Mouse (Mus musculus): ENCODE data around the gene Cradd.

The Cradd gene

DNA sequence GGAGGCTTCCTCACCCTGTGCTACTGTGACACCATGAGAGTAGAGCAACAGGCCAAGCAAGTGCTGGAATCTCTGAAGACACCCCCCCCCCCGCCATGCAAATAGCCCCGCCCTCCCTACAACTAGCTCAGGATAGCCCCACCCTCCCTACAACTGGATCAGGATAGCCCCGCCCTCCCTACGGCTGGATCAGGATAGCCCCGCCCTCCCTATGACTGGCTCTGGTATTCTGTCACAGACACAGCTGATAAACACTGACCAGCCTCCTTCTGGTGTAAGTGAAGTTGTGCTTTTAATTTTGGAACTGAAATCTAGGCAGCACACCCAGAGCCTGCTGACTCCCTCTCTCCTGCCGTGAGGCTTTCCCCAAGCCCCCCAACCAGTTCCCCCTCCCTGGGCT, 75.6 kb downstream of the Cradd start:
- no peak overlapping the region for H3K4me3 ChIP-seq (replicated peaks; ENCODE audit: low read length)
- H3K36me3 ChIP-seq (ENCODE audit: insufficient read depth, low read length), result peaks cover 2% of the 10 kb centered on the region; the same call in 1 of the 2 replicates
- H3K27me3 ChIP-seq (ENCODE audit: insufficient read depth, low read length), result no peaks in the 10 kb centered on the region
- H3K9me3 ChIP-seq (ENCODE audit: low read length), result no peaks in the 10 kb centered on the region
- peaks cover 70% of the 10 kb centered on the region for H3K4me1 ChIP-seq (replicated peaks; ENCODE audit: low read depth, low read length)
- TF ChIP-seq NANOG (IDR thresholded peaks at IDR 0.05; ENCODE audit: borderline replicate concordance, low read length), result no peak
- no peak for TF ChIP-seq POU5F1 (IDR thresholded peaks at IDR 0.05; ENCODE audit: borderline replicate concordance, low read length)
- no peak for TF ChIP-seq CTCF (conservative IDR thresholded peaks at IDR 0.05; ENCODE audit: low read length)

DNA sequence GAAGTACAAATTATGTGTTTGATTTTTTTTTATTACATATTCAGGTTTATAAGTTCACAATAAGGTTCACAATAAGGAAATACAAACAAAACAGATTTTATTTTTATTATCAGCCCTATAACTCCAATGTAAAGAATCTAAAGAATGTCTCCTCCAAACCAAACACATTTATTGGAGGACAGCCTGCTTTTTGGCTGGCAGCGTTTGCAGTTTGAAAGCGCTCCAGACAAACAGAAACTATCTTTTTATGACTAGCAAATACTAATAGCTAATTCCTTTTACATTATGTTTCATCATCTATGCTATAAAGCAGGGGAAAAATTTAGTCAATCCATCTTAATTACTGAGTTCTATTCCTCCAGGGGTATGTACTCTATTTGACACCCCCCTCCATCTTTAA, 77.2 kb downstream of the Cradd start:
- TF ChIP-seq CTCF (conservative IDR thresholded peaks at IDR 0.05; ENCODE audit: low read length), result no peak
- TF ChIP-seq POU5F1 (IDR thresholded peaks at IDR 0.05; ENCODE audit: borderline replicate concordance, low read length), result no peak
- no peak for TF ChIP-seq NANOG (IDR thresholded peaks at IDR 0.05; ENCODE audit: borderline replicate concordance, low read length)

DNA sequence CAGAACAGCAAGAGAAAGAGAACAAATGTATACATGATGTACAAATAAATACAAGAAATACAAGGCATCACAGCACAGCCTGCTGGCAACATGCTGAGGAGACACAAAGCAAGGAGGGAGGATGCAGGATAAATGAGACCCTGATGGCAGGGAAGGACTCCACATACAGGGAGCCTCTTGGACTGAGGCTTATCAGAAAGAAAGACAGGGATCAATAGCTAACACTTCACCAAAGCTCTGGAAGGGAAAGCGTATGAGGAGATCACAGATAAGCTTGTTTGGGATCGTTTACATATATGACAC, 78.3 kb downstream of the Cradd start:
- TF ChIP-seq CTCF (conservative IDR thresholded peaks at IDR 0.05; ENCODE audit: low read length) (no peak), POU5F1 (IDR thresholded peaks at IDR 0.05; ENCODE audit: borderline replicate concordance, low read length) (no peak), NANOG (IDR thresholded peaks at IDR 0.05; ENCODE audit: borderline replicate concordance, low read length) (no peak)
- Histone ChIP-seq H3K4me3 (replicated peaks; ENCODE audit: low read length) (no peak overlapping the region), H3K9me3 (ENCODE audit: low read length) (no peaks in the 10 kb centered on the region), H3K4me1 (replicated peaks; ENCODE audit: low read depth, low read length) (peaks cover 58% of the 10 kb centered on the region), H3K36me3 (ENCODE audit: insufficient read depth, low read length) (no peaks in the 10 kb centered on the region), H3K27me3 (ENCODE audit: insufficient read depth, low read length) (no peaks in the 10 kb centered on the region)

More for the DNA sequence above, 77.2 kb downstream of the Cradd start:
- Histone ChIP-seq H3K4me1 (replicated peaks; ENCODE audit: low read depth, low read length) (peaks cover 63% of the 10 kb centered on the region), H3K4me3 (replicated peaks; ENCODE audit: low read length) (no peak overlapping the region), H3K27me3 (ENCODE audit: insufficient read depth, low read length) (no peaks in the 10 kb centered on the region), H3K9me3 (ENCODE audit: low read length) (no peaks in the 10 kb centered on the region), H3K36me3 (ENCODE audit: insufficient read depth, low read length) (no peaks in the 10 kb centered on the region)

DNA sequence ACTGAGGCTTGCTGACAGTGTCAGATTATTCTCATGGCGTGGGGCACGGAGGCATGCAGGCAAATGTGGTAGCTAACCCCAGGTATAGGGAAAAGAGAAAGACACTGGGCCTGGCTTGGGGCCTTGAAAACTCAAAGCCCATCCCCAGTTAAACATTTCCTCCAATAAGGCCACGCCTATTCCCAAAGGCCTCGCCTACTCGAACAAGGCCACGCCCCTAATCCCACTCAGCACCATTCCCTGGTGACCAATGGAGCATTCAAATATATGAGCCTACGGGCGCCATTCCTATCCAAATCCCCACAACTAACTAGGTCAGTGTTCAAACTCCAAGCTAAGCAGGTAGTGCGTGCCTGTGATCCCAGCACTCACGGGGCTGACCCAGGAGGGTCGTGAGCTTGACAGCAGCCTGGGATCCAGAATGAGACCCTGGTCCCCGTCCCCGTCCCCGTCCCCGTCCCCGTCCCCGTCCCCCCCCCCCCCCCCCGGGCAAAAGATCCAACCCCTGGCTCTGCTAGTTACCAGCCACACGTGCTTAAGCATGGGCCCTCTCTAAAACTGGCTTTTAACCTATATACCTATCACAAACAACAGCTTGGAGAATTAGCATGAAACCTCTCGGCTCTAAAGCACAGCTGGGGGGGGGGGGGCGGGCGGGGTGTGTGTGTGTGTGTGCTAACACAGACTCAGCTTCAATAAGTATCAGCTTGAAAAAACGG, 78.8 kb downstream of the Cradd start:
- Histone ChIP-seq H3K36me3 (ENCODE audit: insufficient read depth, low read length) (no peaks in the 10 kb centered on the region), H3K4me1 (replicated peaks; ENCODE audit: low read depth, low read length) (peaks cover 53% of the 10 kb centered on the region), H3K4me3 (replicated peaks; ENCODE audit: low read length) (peak overlapping the region; percentile 71), H3K27me3 (ENCODE audit: insufficient read depth, low read length) (no peaks in the 10 kb centered on the region), H3K9me3 (ENCODE audit: low read length) (no peaks in the 10 kb centered on the region)
- TF ChIP-seq NANOG (IDR thresholded peaks at IDR 0.05; ENCODE audit: borderline replicate concordance, low read length) (no peak), CTCF (conservative IDR thresholded peaks at IDR 0.05; ENCODE audit: low read length) (no peak), POU5F1 (IDR thresholded peaks at IDR 0.05; ENCODE audit: borderline replicate concordance, low read length) (no peak)

DNA sequence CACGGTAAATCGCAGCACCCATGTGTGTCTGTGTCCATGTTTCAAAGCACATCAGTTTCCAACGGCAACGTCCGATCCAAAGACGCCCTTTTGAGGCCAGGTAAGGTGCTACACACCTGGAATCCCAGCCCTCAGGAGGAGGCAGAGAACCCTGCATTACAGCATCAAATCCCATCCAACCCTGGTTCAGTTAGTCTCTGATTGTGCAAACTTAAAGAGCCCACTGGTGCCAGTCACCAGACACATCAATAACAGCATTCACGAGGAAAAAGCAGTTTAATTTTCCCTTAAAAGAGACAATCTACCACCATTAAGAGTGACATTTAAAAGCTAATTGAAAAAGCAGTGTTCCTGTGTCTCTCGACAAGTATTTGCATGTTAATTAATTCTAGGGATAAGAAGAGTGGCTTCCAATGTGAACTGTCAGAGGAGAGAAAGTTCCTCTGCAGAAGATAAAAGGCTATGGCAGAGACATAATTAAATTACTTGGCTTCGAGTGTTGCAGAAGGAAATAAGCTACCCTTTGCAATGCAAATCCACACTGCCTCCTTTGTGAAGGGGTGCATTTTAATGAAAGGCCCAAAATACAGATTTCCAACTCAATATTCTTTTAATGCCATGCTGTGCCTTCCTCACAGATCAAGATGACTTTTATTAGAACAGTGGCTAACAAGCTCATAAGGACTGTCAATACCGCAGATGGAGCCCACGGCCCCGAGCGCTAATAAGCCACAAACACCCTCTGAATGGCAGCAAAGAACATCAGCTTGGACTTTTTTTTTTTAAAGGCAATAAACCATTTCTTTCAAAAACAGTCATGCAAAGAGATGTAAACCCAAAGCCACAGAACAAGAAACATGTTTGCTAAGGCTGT, 84.5 kb downstream of the Cradd start:
- Histone ChIP-seq H3K4me1 (replicated peaks; ENCODE audit: low read depth, low read length) (peaks cover 46% of the 10 kb centered on the region), H3K9me3 (ENCODE audit: low read length) (no peaks in the 10 kb centered on the region)
- TF ChIP-seq POU5F1 (IDR thresholded peaks at IDR 0.05; ENCODE audit: borderline replicate concordance, low read length) (no peak), NANOG (IDR thresholded peaks at IDR 0.05; ENCODE audit: borderline replicate concordance, low read length) (no peak), CTCF (conservative IDR thresholded peaks at IDR 0.05; ENCODE audit: low read length) (no peak)

DNA sequence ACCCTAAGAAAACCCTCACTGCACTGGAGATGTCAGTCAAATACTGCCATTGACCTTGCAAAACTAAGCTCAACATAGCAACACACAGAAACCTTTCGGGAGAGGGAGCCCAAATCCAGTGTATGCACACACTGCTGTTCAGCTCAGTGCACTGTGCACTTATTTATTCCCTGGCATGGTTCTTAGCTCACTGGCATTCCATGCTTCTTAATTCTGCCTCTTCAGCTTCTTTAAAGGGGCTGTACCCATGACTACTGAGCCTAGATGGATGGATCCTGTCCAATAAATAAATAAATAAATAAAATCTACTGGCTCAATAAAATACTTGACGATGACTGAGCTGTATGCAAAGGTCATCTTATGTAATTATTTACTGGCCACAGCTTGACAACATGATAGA, 85.3 kb downstream of the Cradd start:
- H3K36me3 ChIP-seq (ENCODE audit: insufficient read depth, low read length), result no peaks in the 10 kb centered on the region
- H3K27me3 ChIP-seq (ENCODE audit: insufficient read depth, low read length), result no peaks in the 10 kb centered on the region; the same call in 1 of the 2 replicates
- no peaks in the 10 kb centered on the region for H3K9me3 ChIP-seq (ENCODE audit: low read length)
- no peak overlapping the region for H3K4me3 ChIP-seq (replicated peaks; ENCODE audit: low read length)
- TF ChIP-seq POU5F1 (IDR thresholded peaks at IDR 0.05; ENCODE audit: borderline replicate concordance, low read length), result no peak
- no peak for TF ChIP-seq CTCF (conservative IDR thresholded peaks at IDR 0.05; ENCODE audit: low read length)
- TF ChIP-seq NANOG (IDR thresholded peaks at IDR 0.05; ENCODE audit: borderline replicate concordance, low read length), result no peak
- peaks cover 44% of the 10 kb centered on the region for H3K4me1 ChIP-seq (replicated peaks; ENCODE audit: low read depth, low read length)

More for the DNA sequence above, 84.5 kb downstream of the Cradd start:
- no peak overlapping the region for H3K4me3 ChIP-seq (replicated peaks; ENCODE audit: low read length)
- H3K27me3 ChIP-seq (ENCODE audit: insufficient read depth, low read length), result no peaks in the 10 kb centered on the region; the same call in 1 of the 2 replicates
- no peaks in the 10 kb centered on the region for H3K36me3 ChIP-seq (ENCODE audit: insufficient read depth, low read length)

DNA sequence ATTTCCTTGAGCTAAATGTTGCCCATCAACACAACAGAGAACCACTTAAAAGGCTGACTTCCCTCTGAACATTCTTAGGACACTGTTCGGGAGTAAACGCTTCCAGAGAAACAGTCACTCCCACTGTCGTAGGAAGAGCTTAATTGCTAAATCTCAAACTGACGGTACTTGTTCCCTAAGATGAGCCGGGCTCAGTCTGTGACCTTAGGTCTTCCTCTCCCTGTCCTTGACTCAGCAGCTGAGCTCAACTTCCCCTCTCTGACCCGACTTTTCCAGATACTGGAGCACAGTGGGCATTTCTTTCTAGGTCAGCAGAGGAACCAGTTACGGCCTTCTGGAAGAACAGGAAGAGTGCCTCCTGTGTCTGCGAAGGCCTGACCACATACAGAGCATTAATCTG, 87.7 kb downstream of the Cradd start:
- Histone ChIP-seq H3K9me3 (ENCODE audit: low read length) (no peaks in the 10 kb centered on the region), H3K27me3 (ENCODE audit: insufficient read depth, low read length) (no peaks in the 10 kb centered on the region; the same call in 1 of the 2 replicates), H3K4me1 (replicated peaks; ENCODE audit: low read depth, low read length) (peaks cover 31% of the 10 kb centered on the region), H3K4me3 (replicated peaks; ENCODE audit: low read length) (no peak overlapping the region), H3K36me3 (ENCODE audit: insufficient read depth, low read length) (no peaks in the 10 kb centered on the region)
- TF ChIP-seq CTCF (conservative IDR thresholded peaks at IDR 0.05; ENCODE audit: low read length) (no peak), POU5F1 (IDR thresholded peaks at IDR 0.05; ENCODE audit: borderline replicate concordance, low read length) (no peak), NANOG (IDR thresholded peaks at IDR 0.05; ENCODE audit: borderline replicate concordance, low read length) (peak; percentile 59; the same call in 1 of the 2 replicates)

DNA sequence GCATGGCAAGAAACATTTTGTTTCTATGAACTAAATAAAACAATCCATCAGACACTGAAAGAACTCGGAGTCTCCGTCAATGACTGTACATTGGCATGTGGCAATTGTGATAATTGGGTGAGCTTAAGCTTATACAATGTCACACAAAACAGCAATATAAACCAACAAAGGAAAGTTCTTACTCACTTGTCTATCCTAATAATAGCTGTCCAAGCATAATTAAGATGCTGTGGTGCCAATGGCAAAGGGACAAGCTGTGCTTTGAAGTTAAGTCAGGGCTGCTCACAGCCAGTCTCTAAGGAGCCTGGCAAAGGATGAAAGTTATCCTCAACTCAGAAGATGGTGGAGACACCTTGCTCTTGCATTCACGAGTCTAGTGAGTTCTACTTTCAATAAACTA, 89.3 kb downstream of the Cradd start:
- H3K4me1 ChIP-seq (replicated peaks; ENCODE audit: low read depth, low read length), result peaks cover 43% of the 10 kb centered on the region
- no peaks in the 10 kb centered on the region for H3K36me3 ChIP-seq (ENCODE audit: insufficient read depth, low read length)
- H3K4me3 ChIP-seq (replicated peaks; ENCODE audit: low read length), result no peak overlapping the region
- no peaks in the 10 kb centered on the region; the same call in 1 of the 2 replicates for H3K27me3 ChIP-seq (ENCODE audit: insufficient read depth, low read length)
- TF ChIP-seq CTCF (conservative IDR thresholded peaks at IDR 0.05; ENCODE audit: low read length) (no peak), POU5F1 (IDR thresholded peaks at IDR 0.05; ENCODE audit: borderline replicate concordance, low read length) (no peak), NANOG (IDR thresholded peaks at IDR 0.05; ENCODE audit: borderline replicate concordance, low read length) (no peak)
- H3K9me3 ChIP-seq (ENCODE audit: low read length), result no peaks in the 10 kb centered on the region

All from E14TG2a.4 (cell line).